Mouse (Mus musculus) liver, adult 2 months (tissue): ENCODE results near the gene Ttc8.

Experiments
- CTCF ChIP-seq: fragments of 200-500 bp; IDR thresholded peaks from 2 replicates; pipeline ENCODE4 v1.5.1; 2011; ENCODE audit warnings: low read depth, low read length, control low read depth
- POLR2A ChIP-seq: fragments of 200-500 bp; IDR thresholded peaks from 2 replicates; pipeline ENCODE4 v1.6.1; 2011; ENCODE audit warnings: low read length, control low read depth; ENCODE audit not compliant: insufficient read depth; ENCODE audit errors: extremely low read depth

DNA sequence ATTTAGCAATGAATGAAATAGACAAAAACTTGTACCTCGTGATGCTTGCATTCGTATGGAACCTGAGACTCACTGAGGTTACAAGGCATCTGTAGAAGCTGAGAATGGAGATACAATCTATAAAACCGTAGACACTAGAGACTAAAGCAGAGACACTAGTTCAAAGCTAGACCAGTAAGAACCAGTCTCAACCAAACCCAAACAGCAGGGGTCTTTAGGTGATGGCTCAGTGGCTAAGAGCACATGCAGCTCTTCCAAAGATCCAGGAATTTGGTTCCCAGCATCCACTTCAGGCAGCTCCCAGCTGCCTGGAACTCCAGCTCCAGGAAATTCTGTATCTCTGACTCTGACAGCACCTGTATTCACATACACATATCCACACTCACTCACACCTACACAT lies 60.7 kb downstream of the Ttc8 start:
- TF ChIP-seq POLR2A = no peak
- TF ChIP-seq CTCF = no peak
